Mouse (Mus musculus): ENCODE data around the gene Gstk1.

Gene Gstk1

DNA sequence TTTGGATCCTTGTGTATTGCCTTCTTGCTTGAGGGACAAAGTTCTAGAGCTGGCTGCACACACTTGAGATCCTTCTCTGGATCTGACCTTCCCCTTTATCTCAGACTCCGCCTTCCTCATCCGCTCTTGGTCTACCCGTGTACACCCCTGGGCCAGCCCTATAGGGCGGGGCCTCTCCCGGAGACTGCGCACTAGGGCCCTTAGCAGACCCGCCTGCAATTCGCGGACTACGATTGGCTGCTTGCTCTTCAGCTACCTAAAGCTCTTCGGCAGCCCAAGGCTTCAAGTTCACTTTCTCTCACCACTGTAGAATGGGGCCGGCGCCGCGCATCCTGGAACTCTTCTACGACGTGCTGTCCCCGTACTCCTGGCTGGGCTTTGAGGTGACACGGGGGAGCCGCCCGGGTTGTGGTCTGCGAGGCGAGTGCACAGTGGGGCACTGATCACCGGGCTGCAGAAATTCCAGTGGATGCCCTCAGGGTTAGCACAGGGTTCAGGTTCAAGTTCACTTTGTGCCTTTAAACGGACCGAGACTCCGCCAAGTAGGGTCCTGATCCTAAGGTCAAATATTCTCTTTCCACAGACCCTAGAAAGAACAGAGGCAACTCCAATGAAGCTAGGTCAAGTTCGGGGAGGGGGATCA is at the start of gene Gstk1:
Gene Gstk1 (plus strand): TSS at position 225 of the 643 bp plus-strand sequence.
- DNase-seq (ENCODE audit: low spot score) = peak; percentile 87

DNA sequence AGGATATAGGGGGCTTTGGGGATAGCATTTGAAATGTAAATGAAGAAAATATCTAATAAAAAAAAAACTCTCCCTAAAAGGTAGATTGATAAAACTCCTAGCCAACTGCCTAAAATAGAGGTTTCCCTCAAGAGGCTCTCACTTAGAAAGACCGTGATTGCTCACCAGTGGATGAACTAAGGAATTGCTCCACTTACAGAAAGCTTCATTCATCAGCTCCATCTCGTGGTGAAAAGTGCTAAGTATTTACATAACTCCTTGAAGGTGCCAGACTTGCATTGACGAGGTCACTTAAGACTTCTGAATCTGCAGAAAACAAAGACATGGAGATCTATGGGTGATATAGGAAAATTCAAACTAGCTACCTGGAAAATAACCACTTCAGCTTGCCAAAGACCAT is 48.0 kb upstream of the Gstk1 start:
- DNase-seq (ENCODE audit: low spot score) = peak; percentile 34

DNA sequence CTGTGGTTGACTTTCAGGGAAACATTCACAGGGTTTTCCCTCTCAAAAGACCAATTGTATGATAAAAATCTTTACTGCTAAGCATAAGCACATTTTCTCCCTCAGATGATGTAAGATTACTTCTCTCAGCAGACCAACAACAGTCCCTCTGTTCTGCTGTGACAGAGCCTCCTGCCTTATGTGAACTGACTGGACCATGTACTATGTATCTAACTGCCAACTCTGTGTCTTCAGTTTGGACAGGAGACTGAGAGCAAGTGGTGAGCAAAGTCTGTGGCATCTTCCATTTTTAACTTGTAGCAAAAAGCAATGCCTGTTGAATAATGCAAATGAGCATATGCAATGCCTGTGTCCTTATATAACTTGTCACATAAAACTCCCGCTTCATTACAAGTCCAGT is 46.2 kb upstream of the Gstk1 start:
- DNase-seq (ENCODE audit: low spot score) = no peak

DNA sequence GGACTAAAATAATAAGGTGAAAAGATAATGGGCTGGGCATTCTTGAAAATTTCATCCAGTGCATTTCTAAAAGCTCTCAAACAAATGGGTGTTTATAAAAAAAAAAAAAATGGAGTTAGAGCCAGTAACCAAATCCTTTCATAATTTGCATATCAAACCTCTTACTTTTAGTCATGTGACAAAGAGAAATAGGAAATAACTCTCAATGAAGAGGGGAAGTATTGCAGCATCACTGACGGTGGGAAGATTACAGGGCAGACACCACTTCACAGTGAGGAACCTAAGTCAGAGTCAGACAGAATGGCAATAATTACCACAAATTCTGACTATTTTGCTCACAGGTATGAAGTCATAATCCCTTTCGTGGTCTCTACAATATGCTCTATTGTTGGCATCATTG is 30.7 kb upstream of the Gstk1 start, which contains the start of gene Tas2r144:
Gene Tas2r144 (plus strand): TSS at position 301 of the 400 bp plus-strand sequence.
- DNase-seq (ENCODE audit: low spot score) = no peak

DNA sequence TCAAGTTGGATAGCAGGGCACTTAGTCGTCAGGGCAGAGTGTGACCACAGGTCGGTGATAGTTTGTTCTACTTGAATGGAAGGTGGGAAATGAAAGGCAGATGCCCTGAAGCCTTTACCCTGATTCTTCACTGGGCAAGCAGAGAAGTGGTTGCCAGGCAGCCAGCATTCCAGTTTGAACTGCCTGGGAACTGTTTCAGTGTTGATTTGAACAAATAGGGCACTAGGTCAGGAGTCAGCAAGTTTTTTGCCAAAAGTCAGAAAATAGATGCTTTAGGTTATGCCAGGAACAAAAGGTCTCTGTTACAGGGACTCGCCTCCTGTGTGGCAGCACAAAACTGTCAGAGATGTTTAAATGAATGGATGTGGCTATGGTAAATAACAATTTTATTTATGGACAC is 23.4 kb upstream of the Gstk1 start:
- DNase-seq (ENCODE audit: low spot score) = no peak

DNA sequence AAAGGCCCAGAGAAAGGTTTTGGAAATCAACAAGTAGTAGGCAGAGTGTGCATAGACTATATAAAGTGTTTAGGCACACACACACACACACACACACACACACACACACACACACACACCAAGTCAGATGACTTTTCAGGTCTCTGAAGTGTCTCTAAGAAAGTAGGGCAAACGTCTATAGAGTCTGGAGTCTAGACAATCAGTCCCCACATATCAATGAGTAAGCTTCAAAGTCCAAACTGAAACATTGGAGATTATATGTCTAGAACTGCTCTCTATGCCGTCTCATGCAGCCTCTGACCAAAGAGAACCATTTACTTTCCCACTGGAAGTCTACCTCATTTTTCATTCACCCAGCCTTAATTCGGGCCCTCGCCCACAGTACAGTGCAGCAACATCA is 20.7 kb upstream of the Gstk1 start:
- DNase-seq (ENCODE audit: low spot score) = no peak

DNA sequence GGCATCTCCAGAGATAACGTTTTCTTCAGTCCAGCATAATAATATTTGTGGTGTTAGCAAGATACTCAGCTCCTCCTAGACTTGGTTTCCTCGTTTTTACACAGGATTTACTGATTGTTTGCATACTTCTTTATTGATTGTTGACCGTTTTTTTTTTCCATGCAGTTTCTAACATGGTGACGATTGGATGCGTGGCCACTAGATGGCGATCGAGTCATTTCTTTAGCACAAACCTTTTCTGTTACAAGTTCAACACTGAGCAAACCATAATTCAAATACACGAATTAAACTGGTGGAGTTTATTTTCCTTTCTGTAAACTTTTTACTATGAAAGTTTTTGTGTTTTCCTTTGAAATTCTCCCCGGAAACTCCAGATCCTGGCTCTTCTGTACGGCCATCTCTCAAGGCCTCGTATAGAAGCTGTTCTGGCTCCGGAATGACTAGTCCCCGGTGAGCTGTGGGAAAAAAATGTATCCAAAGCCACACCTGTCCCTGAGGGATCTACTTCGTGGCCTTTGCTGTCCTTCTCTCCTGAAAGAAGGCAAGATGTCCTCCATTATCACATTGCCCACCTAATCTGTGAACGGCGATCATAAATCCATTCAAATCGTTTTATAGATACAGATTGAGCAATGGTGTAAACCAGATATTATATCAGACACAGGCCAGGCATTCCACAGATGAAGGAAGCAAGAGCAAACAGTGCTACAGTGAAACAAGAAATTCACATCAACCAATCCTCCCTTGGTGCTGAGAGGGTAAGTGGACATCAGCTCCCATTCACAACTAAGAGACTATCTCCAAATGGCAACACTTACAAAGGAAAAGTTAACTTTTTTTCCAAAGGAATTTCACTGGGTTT is 18.3 kb upstream of the Gstk1 start:
- DNase-seq (ENCODE audit: low spot score) = peak; percentile 88

DNA sequence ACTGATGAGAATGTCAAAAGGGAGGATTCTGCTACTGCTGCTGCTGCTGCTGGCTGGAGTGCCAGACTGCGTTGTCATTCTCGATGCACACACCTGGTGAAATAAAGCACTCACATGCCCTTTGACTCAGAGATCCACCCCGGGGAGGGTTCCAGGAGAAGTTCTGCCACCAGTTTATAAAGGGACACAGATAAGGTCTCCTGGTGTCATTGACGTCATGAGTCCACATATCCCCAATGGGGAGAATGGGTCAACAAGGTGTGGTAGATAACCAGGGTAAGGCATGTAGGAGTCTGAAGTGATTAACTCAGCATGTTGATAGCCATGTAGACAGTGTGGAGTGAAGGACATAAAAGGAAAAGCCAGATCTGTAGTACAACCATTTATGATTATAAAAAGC is 16.1 kb upstream of the Gstk1 start:
- DNase-seq (ENCODE audit: low spot score) = no peak

DNA sequence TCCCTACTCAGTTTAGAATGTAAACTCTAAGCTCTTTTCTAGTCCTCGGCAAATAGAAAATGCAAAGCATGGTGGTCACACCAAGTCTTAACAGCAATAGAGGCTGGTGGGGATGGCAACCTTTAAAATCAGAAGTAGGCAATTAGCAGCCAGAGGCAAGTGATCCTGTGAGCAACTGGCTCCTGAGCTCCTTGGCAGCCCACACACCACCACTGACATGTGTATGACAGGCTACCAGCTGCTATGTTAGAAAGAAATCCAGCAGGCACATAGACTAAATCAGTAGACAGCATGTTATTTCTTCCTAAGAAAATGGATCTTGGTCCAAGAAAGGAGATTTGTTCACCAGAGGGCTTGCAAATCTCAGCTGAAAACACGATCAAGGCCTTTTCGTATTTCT is 14.5 kb upstream of the Gstk1 start:
- DNase-seq (ENCODE audit: low spot score) = no peak

DNA sequence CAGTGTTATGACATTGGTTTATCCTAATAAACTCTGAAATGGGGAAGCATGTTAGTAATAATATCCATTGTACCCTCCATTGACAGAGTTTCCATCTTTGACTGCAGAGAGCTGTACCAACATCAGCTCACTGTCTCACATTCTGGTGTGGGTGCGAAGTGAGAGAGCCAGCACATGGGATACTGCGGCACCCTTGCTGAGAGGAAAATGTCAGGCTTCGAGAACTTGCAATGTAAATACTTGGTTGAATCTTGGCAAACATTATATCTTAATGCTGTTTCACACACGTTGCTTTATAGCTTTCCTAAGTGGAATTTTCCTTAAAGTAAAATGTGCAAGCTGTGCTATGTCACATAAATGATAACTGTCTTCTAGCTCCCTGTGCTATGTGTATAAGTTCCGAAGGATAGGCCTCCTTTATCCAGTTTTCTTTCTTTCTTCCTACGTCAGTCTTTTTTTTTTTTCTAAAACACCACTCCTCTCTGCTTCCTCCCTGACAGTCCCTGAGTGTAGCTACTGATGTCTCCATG is 8.4 kb upstream of the Gstk1 start:
- no peak for DNase-seq (ENCODE audit: low spot score)

DNA sequence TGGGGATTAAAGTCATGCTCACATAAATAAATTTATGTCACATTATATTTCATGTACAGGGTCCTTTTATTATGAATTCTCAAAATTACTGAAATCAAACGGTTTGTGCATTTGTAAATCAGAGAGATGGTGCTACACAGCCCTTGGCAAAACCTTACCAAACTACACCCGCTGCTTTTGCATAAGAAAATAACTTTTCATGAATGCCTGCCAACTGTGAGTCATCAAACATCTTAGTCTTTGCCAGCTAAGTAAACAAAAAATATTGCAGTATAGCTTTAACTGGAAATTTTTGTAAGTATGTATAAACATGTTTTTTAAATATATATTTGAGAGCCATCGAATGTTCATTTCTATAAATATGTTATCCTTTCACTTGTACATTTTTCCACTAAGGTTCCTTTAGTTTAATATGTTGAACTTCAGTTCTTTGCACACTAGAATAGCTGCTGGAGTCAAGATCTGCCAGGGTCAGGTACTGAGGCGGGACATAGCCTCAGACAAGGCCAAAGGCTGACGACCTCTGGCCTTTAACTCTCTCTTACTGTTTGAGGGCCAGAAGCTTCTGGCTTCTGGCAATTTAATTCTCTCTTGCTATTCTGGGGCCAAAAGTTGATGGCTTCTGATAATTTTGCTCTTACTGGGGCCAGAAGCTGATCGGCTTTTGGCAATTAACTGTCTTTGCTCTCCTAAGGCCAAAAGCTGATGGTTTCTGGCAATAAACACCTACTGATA is 4.3 kb upstream of the Gstk1 start:
- peak; percentile 22 for DNase-seq (ENCODE audit: low spot score)

DNA sequence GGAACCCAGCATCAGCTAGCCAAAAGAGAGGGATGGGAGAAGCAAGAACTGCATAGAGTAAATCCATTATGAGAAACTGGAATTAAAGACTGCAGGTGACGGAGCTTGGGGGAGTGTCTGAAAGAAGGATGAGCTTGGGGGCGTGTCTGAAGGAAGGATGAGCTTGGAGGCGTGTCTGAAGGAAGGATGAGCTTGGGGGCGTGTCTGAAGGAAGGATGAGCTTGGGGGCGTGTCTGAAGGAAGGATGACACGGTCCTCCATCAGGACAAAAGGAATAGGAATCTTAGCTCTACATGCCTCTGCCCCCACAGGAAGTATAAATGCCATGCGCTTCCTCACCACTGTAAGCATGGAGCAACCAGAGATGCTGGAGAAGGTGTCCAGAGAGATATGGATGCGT is 1.4 kb downstream of the Gstk1 start:
- peak; percentile 18 for DNase-seq (ENCODE audit: low spot score)

DNA sequence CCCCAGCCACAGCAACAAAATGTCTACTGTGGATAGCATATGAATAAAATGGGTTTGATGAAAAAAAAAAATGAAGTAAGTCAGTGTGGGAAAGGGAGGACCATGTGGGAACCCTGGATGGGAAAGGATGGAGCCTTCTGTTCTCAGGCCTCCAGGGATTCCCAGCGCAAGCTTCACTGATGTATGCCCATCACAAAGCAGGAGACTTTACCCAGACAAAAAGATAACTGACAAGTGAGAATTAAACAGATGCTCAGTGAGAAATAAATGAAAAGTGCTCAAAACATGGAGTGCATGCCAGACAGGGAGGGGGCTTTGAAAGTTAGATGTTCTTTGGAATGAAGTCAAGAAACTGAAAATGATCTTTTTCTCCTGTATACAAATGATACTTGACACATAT is 2.2 kb downstream of the Gstk1 start:
- DNase-seq (ENCODE audit: low spot score) = no peak

DNA sequence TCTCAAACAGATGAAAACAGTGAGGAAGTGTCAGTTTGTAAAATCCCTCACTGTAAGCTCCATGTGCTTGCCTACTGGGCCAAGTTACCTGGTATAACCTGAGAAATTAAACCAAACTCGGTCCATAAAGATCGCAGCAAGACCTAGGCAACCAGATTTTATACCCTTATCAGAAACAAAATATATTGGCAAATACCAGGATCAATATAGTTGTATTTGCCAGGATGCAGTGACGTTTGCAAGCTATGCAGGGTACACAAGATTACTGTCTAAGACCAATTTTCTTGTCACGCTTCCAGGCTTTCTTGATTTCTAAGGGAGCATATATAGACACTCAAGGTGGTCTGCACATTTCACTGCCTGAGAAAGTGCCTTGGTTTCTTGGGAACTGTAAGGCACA is 6.1 kb downstream of the Gstk1 start:
- DNase-seq (ENCODE audit: low spot score) = no peak

DNA sequence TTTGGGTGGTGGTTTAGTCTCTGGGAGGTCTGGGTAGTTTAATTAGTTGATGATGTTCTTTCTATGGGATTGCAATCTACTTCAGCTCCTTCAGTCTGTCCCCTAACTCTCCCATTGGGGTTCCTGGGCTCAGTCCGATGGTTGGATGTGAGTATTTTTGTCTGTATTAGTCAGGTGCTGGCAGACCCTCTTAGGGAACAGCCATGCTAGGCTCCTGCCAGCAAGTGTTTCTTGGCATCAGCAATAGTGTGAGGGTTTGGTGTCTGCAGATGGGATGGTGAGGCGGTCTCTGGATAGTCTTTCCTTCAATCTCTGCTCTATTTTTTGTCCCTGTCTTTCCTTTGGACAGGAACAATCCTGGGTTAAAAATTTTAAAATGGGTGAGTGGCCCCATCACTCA is 7.4 kb downstream of the Gstk1 start:
- no peak for DNase-seq (ENCODE audit: low spot score)

DNA sequence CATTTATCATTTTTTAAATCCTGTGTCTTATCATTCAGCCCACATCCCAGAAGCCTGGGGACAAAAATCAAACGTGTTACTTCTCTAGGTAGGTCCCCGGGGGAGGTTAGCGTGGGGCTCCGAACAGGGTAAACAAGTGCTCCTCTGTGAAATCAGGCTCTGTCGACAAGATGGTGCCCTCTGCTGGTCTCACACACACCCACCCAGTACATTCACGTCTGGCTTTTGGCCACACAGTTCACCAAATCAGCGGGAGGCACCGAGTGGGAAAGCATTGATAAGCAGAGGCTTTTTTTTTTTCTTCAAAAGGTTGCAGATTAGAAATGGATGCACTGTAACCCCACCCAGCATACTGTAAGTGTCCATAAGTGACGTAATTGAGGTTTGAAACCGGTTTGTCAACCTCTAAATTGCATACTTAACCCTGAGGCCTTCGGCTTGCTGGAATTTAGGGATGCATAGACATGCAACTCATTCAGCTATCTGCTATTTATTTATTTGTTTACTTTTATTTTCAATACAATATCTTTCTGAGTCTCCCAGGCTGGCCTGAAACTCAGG is 11.6 kb downstream of the Gstk1 start:
- DNase-seq (ENCODE audit: low spot score) = peak; percentile 79

DNA sequence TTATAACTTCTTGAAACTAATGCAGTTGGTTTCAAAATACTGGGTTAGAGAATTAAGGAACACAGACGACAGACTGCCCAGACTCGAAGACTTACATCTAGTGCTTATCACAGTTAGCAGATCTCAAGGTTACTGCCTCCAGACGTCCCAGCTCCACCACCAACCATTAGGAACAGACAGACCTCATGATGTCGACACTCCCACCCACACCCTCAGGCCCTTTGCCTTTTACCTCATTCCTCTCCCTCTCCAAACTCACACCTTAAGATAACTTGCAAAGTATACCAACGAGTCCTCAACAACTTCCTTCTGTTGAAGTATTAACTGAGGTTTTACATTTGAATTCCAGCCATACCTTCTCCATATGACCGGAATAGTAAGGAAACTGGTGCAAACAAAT is 14.7 kb downstream of the Gstk1 start:
- no peak for DNase-seq (ENCODE audit: low spot score)

DNA sequence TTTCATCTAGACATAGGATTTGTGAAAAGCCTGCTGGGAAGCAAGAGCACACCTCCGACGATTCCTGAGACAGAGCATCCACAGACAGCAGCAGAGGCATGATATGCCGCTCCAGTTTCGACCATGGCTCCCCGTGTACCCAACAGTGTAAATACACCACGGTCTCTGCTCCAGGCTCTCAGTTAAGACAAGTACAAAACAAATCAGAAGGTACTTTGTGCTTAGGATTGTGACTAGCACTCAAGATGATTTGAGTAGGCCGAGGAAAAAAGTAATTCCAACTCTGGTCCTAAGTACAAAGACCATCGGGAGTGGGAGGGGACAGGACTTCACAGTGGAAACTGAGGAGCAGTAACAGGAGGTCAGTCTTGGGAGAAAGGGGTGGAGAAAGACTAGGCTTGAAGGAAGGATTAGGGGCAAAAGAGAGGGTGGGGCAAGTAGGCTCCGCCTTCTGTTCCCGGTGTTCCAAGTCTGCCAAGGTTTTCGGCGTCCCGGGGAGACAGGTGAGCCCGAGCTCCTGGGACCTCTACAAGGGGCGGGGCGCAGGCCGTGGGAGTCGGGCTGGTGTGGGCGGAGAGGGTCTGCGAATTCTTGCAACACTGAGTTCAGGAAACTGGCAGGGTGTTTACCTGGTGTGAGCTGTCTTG is 15.9 kb downstream of the Gstk1 start, which contains the start of gene Tmem139:
Gene Tmem139 (plus strand): TSS at position 447 of the 647 bp plus-strand sequence.
- DNase-seq (ENCODE audit: low spot score) = no peak

DNA sequence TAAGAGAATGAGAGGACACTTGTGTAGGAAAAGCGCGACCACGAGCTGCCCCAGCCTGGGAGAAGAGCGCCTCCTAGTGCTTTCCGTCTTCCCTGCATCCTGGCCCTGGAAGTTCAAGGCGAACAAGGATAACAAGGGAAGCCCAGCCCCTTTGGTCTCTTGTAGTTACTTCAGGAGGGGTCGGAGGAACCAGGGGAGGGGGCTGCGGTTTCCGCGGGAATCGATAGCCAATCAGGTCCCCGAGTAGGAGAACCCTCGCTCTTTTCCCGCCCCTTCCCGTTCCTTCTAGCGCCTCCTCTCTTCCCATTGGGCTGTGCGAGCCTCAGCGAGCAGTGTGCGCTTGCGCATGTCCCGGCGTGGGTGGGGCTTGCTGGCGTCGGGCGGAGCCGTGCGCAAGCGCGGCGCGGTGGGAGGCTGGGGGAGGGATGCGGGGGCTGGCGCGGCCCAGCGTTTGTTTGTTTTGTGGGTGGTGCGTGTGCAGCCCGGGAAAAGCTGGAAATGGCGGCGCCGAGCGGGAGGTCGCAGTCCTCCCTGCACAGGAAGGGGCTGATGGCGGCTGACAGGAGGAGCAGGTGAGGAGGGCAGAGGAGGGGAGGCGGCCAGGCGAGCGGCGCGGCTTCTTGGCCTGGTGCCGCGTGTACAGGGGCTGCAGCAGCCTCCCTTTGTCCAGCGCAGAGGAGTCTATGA is 19.0 kb downstream of the Gstk1 start, which contains the start of gene Casp2:
Gene Casp2 (plus strand): TSS at position 360 of the 687 bp plus-strand sequence.
- peak; percentile 98 for DNase-seq (ENCODE audit: low spot score)

DNA sequence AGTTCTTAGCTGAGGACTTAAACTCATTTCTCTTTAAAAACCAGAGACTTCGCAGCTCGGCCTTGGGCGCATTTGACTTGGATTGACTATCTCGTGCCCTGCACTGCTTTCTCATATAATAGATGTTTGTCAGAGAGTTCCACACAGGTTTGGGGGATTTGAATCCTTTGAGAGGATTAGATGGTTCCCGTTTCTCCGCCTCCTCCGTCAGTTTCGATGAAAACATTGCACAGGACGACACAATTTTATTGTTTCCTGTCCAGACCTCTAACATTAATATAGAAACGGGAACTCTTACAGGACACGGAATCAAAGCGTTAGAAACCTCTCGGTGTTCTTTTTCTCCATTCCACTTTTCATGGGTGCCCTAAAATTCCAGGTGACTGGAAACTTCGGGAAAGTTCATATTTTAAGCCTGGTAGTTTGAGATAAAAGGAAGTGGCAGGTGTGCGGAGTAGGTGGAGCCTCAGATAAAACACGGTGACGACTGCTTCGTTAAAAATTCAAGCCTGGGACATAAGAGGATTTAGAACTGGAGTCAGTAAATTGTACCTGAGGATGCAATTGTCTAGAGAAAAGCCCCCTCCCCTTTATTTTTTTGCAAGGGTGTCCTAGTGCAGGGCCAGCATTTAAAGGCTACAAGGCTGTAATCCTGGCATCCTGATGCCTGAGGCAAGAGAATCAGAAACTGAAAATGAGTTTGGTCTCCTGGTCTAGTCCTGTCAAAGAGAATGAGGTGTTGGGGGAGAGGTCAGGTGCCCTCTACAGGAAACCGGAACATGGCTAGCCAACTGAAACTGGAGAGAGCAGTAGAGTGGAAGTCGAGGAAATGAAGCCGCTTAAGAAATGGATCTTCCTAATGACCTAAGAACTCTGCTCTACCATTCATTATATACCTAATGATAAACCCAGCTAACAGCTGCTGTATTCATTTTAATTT is 19.9 kb downstream of the Gstk1 start:
- peak; percentile 60 for DNase-seq (ENCODE audit: low spot score)
